ENCODE assay signal across 9 mouse cellular contexts in genomic region chr5:7960176-7960575, GRCm38 (mm10). TPM values are rescaled to one million over a fixed set of nuclear protein-coding genes. Genes with fewer than 3 reads are reported as not detected.
DNase-seq lines count a peak whose midpoint lies in the region; ATAC-seq and TF ChIP-seq lines count a peak whose summit lies in the region.
"Had no signal": no experiment of that assay in that cellular context is flagged by ENCODE, and none has a peak within 500 bp of the region (broad histone marks: within the 10 kb centered on the region; RNA-seq: fewer than 3 reads in every experiment).

Steap4 (plus strand) TSS chr5:7960457.

- no peak within 1 kb of the TSS for H3K27ac ChIP-seq in forebrain, postnatal 0 days (ENCODE audit: low read depth, low read length)
- H3K27ac ChIP-seq in hindbrain, embryonic 10.5 days: no peak within 1 kb of the TSS
- H3K27ac ChIP-seq in limb, embryonic 14.5 days (replicated peaks; ENCODE audit: low read depth, low read length): no peak within 1 kb of the TSS
- H3K27ac ChIP-seq in midbrain, embryonic 14.5 days (replicated peaks; ENCODE audit: low read depth, low read length): no peak within 1 kb of the TSS

- no peak for TF ChIP-seq POLR2A in limb, embryonic 14.5 days (IDR thresholded peaks at IDR 0.05; ENCODE audit: borderline replicate concordance, extremely low read depth, insufficient read depth, insufficient read length)

- H3K9me3 ChIP-seq in forebrain, postnatal 0 days (ENCODE audit: low read length): no peaks in the 10 kb centered on the region
- no peaks in the 10 kb centered on the region for H3K9me3 ChIP-seq in hindbrain, embryonic 10.5 days
- H3K9me3 ChIP-seq in limb, embryonic 14.5 days (ENCODE audit: control insufficient read depth, low read length): no peaks in the 10 kb centered on the region
- H3K9me3 ChIP-seq in midbrain, embryonic 14.5 days (ENCODE audit: control insufficient read depth, low read length): no peaks in the 10 kb centered on the region
- H3K9me3 ChIP-seq: megakaryocyte, embryonic 14.5 days had no signal

- H3K36me3 ChIP-seq in forebrain, postnatal 0 days (ENCODE audit: insufficient read depth): no peaks in the 10 kb centered on the region
- H3K36me3 ChIP-seq in hindbrain, embryonic 10.5 days: no peaks in the 10 kb centered on the region
- no peaks in the 10 kb centered on the region for H3K36me3 ChIP-seq in limb, embryonic 14.5 days (ENCODE audit: control insufficient read depth, insufficient read depth, low read length)
- no peaks in the 10 kb centered on the region for H3K36me3 ChIP-seq in midbrain, embryonic 14.5 days (ENCODE audit: control insufficient read depth, insufficient read depth, low read length)

- 7% methylated on average over 20 of the region's 20 CpGs for WGBS in forebrain, postnatal 0 days
- WGBS in hindbrain, embryonic 10.5 days: 4% methylated on average over 20 of the region's 20 CpGs
- 3% methylated on average over 15 of the region's 20 CpGs for WGBS in limb, embryonic 14.5 days
- WGBS in midbrain, embryonic 14.5 days: 5% methylated on average over 20 of the region's 20 CpGs

- no peak within 1 kb of the TSS for H3K9ac ChIP-seq in forebrain, postnatal 0 days
- peak within 1 kb of the TSS; percentile 51 for H3K9ac ChIP-seq in limb, embryonic 14.5 days (ENCODE audit: low read depth, low read length, severe bottlenecking)
- H3K9ac ChIP-seq in midbrain, embryonic 14.5 days (replicated peaks; ENCODE audit: low read length): no peak within 1 kb of the TSS

- H3K4me2 ChIP-seq in forebrain, postnatal 0 days (ENCODE audit: low read depth): peak within 1 kb of the TSS; percentile 40
- peak within 1 kb of the TSS; percentile 60 for H3K4me2 ChIP-seq in limb, embryonic 14.5 days (replicated peaks; ENCODE audit: low read depth, low read length, severe bottlenecking)
- H3K4me2 ChIP-seq in midbrain, embryonic 14.5 days (ENCODE audit: low read length): peak within 1 kb of the TSS; percentile 51

- peak; percentile 49 to 68 for DNase-seq in urinary bladder, adult 18-20 months (ENCODE audit: low spot score in 2 of 2)
- no peak for DNase-seq in urinary bladder, postnatal 10 days (ENCODE audit: low spot score)
- DNase-seq in forebrain, postnatal 0 days: no peak
- peak; percentile 33 for DNase-seq in hindbrain, embryonic 10.5 days (ENCODE audit: low spot score)
- DNase-seq in limb, embryonic 14.5 days (ENCODE audit: low spot score): peak; percentile 45
- DNase-seq in midbrain, embryonic 14.5 days: peak; percentile 32
- peak; percentile 59 to 83 for DNase-seq in urinary bladder, postnatal 36 days (ENCODE audit: low spot score in 2 of 2)
- no peak for DNase-seq in left cerebral cortex, adult 11 months (ENCODE audit: low spot score)

- no peaks in the 10 kb centered on the region for H3K4me1 ChIP-seq in forebrain, postnatal 0 days (ENCODE audit: insufficient read depth)
- peaks cover 6% of the 10 kb centered on the region for H3K4me1 ChIP-seq in hindbrain, embryonic 10.5 days (replicated peaks)
- H3K4me1 ChIP-seq in limb, embryonic 14.5 days (ENCODE audit: control insufficient read depth, insufficient read depth, low read length): peaks cover 4% of the 10 kb centered on the region; the same call in 1 of the 2 replicates
- 0 out of 2 replicates have a peak, but pooled peaks cover 6% of the 10 kb centered on the region for H3K4me1 ChIP-seq in midbrain, embryonic 14.5 days (ENCODE audit: control insufficient read depth, insufficient read depth, low read length)
- H3K4me1 ChIP-seq: megakaryocyte, embryonic 14.5 days had no signal

- no peaks in the 10 kb centered on the region for H3K27me3 ChIP-seq in forebrain, postnatal 0 days (ENCODE audit: insufficient read depth, low read length)
- H3K27me3 ChIP-seq in hindbrain, embryonic 10.5 days (ENCODE audit: insufficient read depth, poor library complexity, severe bottlenecking): no peaks in the 10 kb centered on the region
- no peaks in the 10 kb centered on the region for H3K27me3 ChIP-seq in limb, embryonic 14.5 days (ENCODE audit: control insufficient read depth, insufficient read depth, low read length)
- no peaks in the 10 kb centered on the region for H3K27me3 ChIP-seq in midbrain, embryonic 14.5 days (ENCODE audit: control insufficient read depth, insufficient read depth, low read length)

- no peak for TF ChIP-seq CTCF in forebrain, postnatal 0 days (IDR thresholded peaks at IDR 0.05; ENCODE audit: low read depth)

- H3K4me3 ChIP-seq in forebrain, postnatal 0 days (ENCODE audit: low read depth, low read length): no peak within 1 kb of the TSS
- peak within 1 kb of the TSS; percentile 44 for H3K4me3 ChIP-seq in hindbrain, embryonic 10.5 days
- peak within 1 kb of the TSS; percentile 34 for H3K4me3 ChIP-seq in limb, embryonic 14.5 days (replicated peaks; ENCODE audit: low read length)
- H3K4me3 ChIP-seq in midbrain, embryonic 14.5 days (replicated peaks; ENCODE audit: low read depth, low read length): peak within 1 kb of the TSS; percentile 9
- H3K4me3 ChIP-seq: megakaryocyte, embryonic 14.5 days had no signal

- ATAC-seq in forebrain, postnatal 0 days: no peak
- ATAC-seq in limb, embryonic 14.5 days (ENCODE audit: low FRiP score, low read depth): peak; percentile 57; the same call in 1 of the 2 replicates
- ATAC-seq in midbrain, embryonic 14.5 days (ENCODE audit: low FRiP score, low TSS enrichment): no peak

RNA-seq across cellular contexts. Expression of gene Steap4, which starts in this region (rescaled TPM):
- total RNA-seq in forebrain, postnatal 0 days (2014; rRNA removed): 0.23 and 0.43 TPM in 2 replicates
- 0.33 and 0.46 TPM in 2 replicates for polyA plus RNA-seq in forebrain, postnatal 0 days (2015; fragmentation: Nextera tagmentation; extraction: Ambion mirVana)
- polyA plus RNA-seq in hindbrain, embryonic 10.5 days (2016; fragmentation: Nextera tagmentation; extraction: Ambion mirVana): 0.13 and 0.17 TPM in 2 replicates
- 8.9 and 9.3 TPM in 2 replicates for polyA plus RNA-seq in limb, embryonic 14.5 days (2012; rRNA removed)
- polyA plus RNA-seq in limb, embryonic 14.5 days (2014; fragmentation: Nextera tagmentation; extraction: Ambion mirVana): 9.3 TPM in 2 replicates
- polyA plus RNA-seq in midbrain, embryonic 14.5 days (2014; fragmentation: Nextera tagmentation; extraction: Ambion mirVana): not detected in 2 replicates

Comparison
In these comparisons a context has a peak if more than half of its experiments do, and no peak if none do; other contexts are left out.
1. DNase-seq: peak in urinary bladder, adult 18-20 months (2 of 2), limb, embryonic 14.5 days (single experiment) and urinary bladder, postnatal 36 days (2 of 2); none in urinary bladder, postnatal 10 days (single experiment), forebrain, postnatal 0 days (single experiment) and left cerebral cortex, adult 11 months (single experiment).
2. Peak in DNase-seq and H3K4me3 ChIP-seq in hindbrain, embryonic 10.5 days; RNA of the gene not detected or under 1 TPM.
3. Peak in DNase-seq, H3K4me3 ChIP-seq and H3K4me2 ChIP-seq in midbrain, embryonic 14.5 days; RNA of the gene not detected or under 1 TPM.
4. Peak in every context shown above with its lines, with median percentiles within 50 percentile points of each other: H3K4me2 ChIP-seq.